In genomic region chr13:93306545-93306944, GRCm38 (mm10) we compare ENCODE assay signal across 12 mouse cellular contexts. TPM values are rescaled to one million over a fixed set of nuclear protein-coding genes. Genes with fewer than 3 reads are reported as not detected.
A peak's percentile ranks its signal among the peaks of the same experiment; 100 is the strongest.
DNase-seq lines count a peak whose midpoint lies in the region; ATAC-seq and TF ChIP-seq lines count a peak whose summit lies in the region.
"Had no signal": no experiment of that assay in that cellular context is flagged by ENCODE, and none has a peak within 500 bp of the region (broad histone marks: within the 10 kb centered on the region; RNA-seq: fewer than 3 reads in every experiment).

No protein-coding gene starts in this region.

- H3K9me3 ChIP-seq in forebrain, embryonic 10.5 days = no peaks in the 10 kb centered on the region
- no peaks in the 10 kb centered on the region for H3K9me3 ChIP-seq in hindbrain, embryonic 15.5 days
- H3K9me3 ChIP-seq in midbrain, embryonic 16.5 days (replicated peaks; ENCODE audit: control insufficient read depth, low read length, poor library complexity, severe bottlenecking) = no peaks in the 10 kb centered on the region
- H3K9me3 ChIP-seq: limb, embryonic 15.5 days had no signal

- peak overlapping the region; percentile 61 for H3K4me2 ChIP-seq in hindbrain, embryonic 15.5 days
- peak overlapping the region; percentile 66 for H3K4me2 ChIP-seq in midbrain, embryonic 16.5 days (ENCODE audit: low read length)

- no peaks in the 10 kb centered on the region for H3K27me3 ChIP-seq in forebrain, embryonic 10.5 days (ENCODE audit: poor library complexity, severe bottlenecking)
- H3K27me3 ChIP-seq in hindbrain, embryonic 15.5 days = no peaks in the 10 kb centered on the region
- no peaks in the 10 kb centered on the region for H3K27me3 ChIP-seq in midbrain, embryonic 16.5 days (ENCODE audit: control insufficient read depth, insufficient read depth, low read depth, low read length)
- H3K27me3 ChIP-seq: limb, embryonic 15.5 days had no signal

- 0 out of 2 replicates have a peak overlapping the region, but pooled peaks have one; percentile 20 for H3K27ac ChIP-seq in layer of hippocampus, adult 2 months
- no peak overlapping the region for H3K27ac ChIP-seq in forebrain, embryonic 10.5 days
- no peak overlapping the region for H3K27ac ChIP-seq in hindbrain, embryonic 15.5 days (replicated peaks)
- no peak overlapping the region for H3K27ac ChIP-seq in midbrain, embryonic 16.5 days (ENCODE audit: low read length)
- H3K27ac ChIP-seq: limb, embryonic 15.5 days had no signal

- no peak for TF ChIP-seq CTCF in layer of hippocampus, adult 2 months (conservative IDR thresholded peaks at IDR 0.05)

- no peaks in the 10 kb centered on the region for H3K36me3 ChIP-seq in forebrain, embryonic 10.5 days (replicated peaks)
- H3K36me3 ChIP-seq in hindbrain, embryonic 15.5 days = no peaks in the 10 kb centered on the region
- H3K36me3 ChIP-seq in midbrain, embryonic 16.5 days (ENCODE audit: control insufficient read depth, insufficient read depth, low read length) = no peaks in the 10 kb centered on the region
- H3K36me3 ChIP-seq: limb, embryonic 15.5 days had no signal

- ATAC-seq in hindbrain, embryonic 15.5 days (ENCODE audit: low FRiP score, low read depth) = no peak
- no peak for ATAC-seq in midbrain, embryonic 16.5 days

- 75% methylated on average over 3 of the region's 3 CpGs for WGBS in forebrain, embryonic 10.5 days
- WGBS in hindbrain, embryonic 15.5 days = 49% methylated on average over 3 of the region's 3 CpGs
- WGBS in midbrain, embryonic 16.5 days = 41% methylated on average over 3 of the region's 3 CpGs

- H3K4me1 ChIP-seq in forebrain, embryonic 10.5 days = peaks cover 53% of the 10 kb centered on the region
- peaks cover 44% of the 10 kb centered on the region for H3K4me1 ChIP-seq in hindbrain, embryonic 15.5 days (replicated peaks)
- H3K4me1 ChIP-seq in midbrain, embryonic 16.5 days (ENCODE audit: control insufficient read depth, insufficient read depth, low read length) = peaks cover 36% of the 10 kb centered on the region

- peak overlapping the region; percentile 93 for H3K4me3 ChIP-seq in layer of hippocampus, adult 2 months
- H3K4me3 ChIP-seq in forebrain, embryonic 10.5 days = peak overlapping the region; percentile 87
- H3K4me3 ChIP-seq in hindbrain, embryonic 15.5 days = peak overlapping the region; percentile 80
- H3K4me3 ChIP-seq in midbrain, embryonic 16.5 days (ENCODE audit: low read depth, low read length) = peak overlapping the region; percentile 24

- no peak overlapping the region for H3K9ac ChIP-seq in hindbrain, embryonic 15.5 days
- no peak overlapping the region for H3K9ac ChIP-seq in midbrain, embryonic 16.5 days (ENCODE audit: low read depth, low read length)
- H3K9ac ChIP-seq: limb, embryonic 15.5 days had no signal

- DNase-seq in layer of hippocampus, adult 2 months (ENCODE audit: low spot score in 2 of 2) = no peak
- DNase-seq in layer of hippocampus, adult 18-20 months (ENCODE audit: low spot score in 2 of 2) = no peak
- DNase-seq in forebrain, embryonic 10.5 days (ENCODE audit: extremely low spot score, low spot score) = no peak
- no peak for DNase-seq in cerebellum, adult 8-10 months
- no peak for DNase-seq in c-Kit-positive CD71-positive TER-119-positive erythroid progenitor cells, embryonic 14.5 days (ENCODE audit: low spot score)
- no peak for DNase-seq in frontal cortex, postnatal 36 days (ENCODE audit: low spot score in 2 of 2)
- DNase-seq: adrenal gland, adult 8-10 months; gastrocnemius, postnatal 36 days; kidney, postnatal 4 days had no signal

RNA-seq across cellular contexts. Expression of gene Homer1, which starts 7.1 kb away (rescaled TPM):
- 100 to 1,000 TPM; 163 to 171 TPM for total RNA-seq in layer of hippocampus, adult 2 months (2021)
- 100 to 1,000 TPM; 202 to 215 TPM for total RNA-seq in layer of hippocampus, adult 18-20 months (2021)
- 7.9 TPM in 2 replicates for polyA plus RNA-seq in forebrain, embryonic 10.5 days (2016; fragmentation: Nextera tagmentation; extraction: Ambion mirVana)
- polyA plus RNA-seq in hindbrain, embryonic 15.5 days (2015; fragmentation: Nextera tagmentation; extraction: Ambion mirVana) = 13.0 and 13.5 TPM in 2 replicates
- 8.6 and 9.4 TPM in 2 replicates for polyA plus RNA-seq in midbrain, embryonic 16.5 days (2015; fragmentation: Nextera tagmentation; extraction: Ambion mirVana)

Comparison
In these comparisons a context has a peak if more than half of its experiments do, and no peak if none do; other contexts are left out.
1. H3K4me3 ChIP-seq: peak in every context shown above with its lines; median percentile 93 in layer of hippocampus, adult 2 months; 87 in forebrain, embryonic 10.5 days; 80 in hindbrain, embryonic 15.5 days; 24 in midbrain, embryonic 16.5 days.